Mouse (Mus musculus) forebrain, embryonic 16.5 days (tissue): ENCODE measurements at regions not wholly inside any gene's neighbourhood (a gene's known extent, or its start where the extent isn't known, plus 50 kb on each side); places are given as distances from the start of the nearest gene placed in this dataset.

Experiments
- ATAC-seq: fragments of 200-750 bp; cut with Nextera tagmentation; 2 replicates; pipeline ENCODE4 v1.8.0; 2017; ENCODE audit warnings: mild to moderate bottlenecking, moderate library complexity
- H3K27ac ChIP-seq: fragments of 300-500 bp; sonication (generic); 2 replicates; pipeline ENCODE4 v1.5.1; 2014; ENCODE audit warnings: low read length, control low read depth
- H3K27me3 ChIP-seq: fragments of 300-500 bp; sonication (generic); replicated peaks from 2 replicates; pipeline ENCODE4 v1.6.1; 2014; ENCODE audit warnings: low read length; ENCODE audit not compliant: control insufficient read depth, insufficient read depth
- H3K36me3 ChIP-seq: fragments of 300-500 bp; sonication (generic); 2 replicates; pipeline ENCODE4 v1.6.1; 2014; ENCODE audit not compliant: control insufficient read depth, insufficient read depth
- H3K4me1 ChIP-seq: fragments of 300-500 bp; sonication (generic); replicated peaks from 2 replicates; pipeline ENCODE4 v1.6.1; 2014; ENCODE audit warnings: low read length; ENCODE audit not compliant: control insufficient read depth, insufficient read depth
- H3K4me2 ChIP-seq: fragments of 300-500 bp; sonication (generic); 2 replicates; pipeline ENCODE4 v1.6.1; 2014; ENCODE audit warnings: mild to moderate bottlenecking, low read length, control low read depth
- H3K4me3 ChIP-seq: fragments of 300-500 bp; sonication (generic); replicated peaks from 2 replicates; pipeline ENCODE4 v1.5.1; 2014; ENCODE audit warnings: mild to moderate bottlenecking, low read length, control low read depth
- H3K9ac ChIP-seq: fragments of 300-500 bp; sonication (generic); replicated peaks from 2 replicates; pipeline ENCODE4 v1.6.1; 2014; ENCODE audit warnings: low read depth, low read length, control low read depth
- H3K9me3 ChIP-seq: fragments of 300-500 bp; sonication (generic); 2 replicates; pipeline ENCODE4 v1.6.1; 2016; ENCODE audit warnings: low read length; ENCODE audit not compliant: control insufficient read depth
- WGBS: fragments of 180-500 bp; shearing (Covaris S2); extraction: QIAGEN DNeasy Blood & Tissue Kit; methylation state at CpG from one replicate; pipeline ENCODE4 v1.1.7; 2014; 5-methylcytosine and 5-hydroxymethylcytosine counted together

DNA sequence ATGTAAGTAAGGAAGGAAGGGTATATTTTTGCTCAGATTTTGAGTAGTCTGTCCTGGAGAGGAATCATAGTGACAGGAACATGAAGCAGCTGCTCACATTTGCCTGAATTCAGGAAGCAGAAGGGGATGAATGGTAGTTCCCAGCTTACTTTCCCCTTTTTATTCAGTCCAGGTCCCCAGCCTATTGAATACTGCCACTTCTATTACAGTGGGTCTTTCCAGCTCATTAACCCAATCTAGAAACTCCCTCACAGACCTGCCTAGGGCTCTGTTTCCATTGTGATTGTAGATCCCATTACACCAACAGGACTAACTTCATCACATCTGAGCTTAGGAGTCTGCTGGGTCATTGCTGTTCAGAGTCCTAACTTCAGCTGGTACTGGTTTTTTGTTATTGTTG, 872.3 kb downstream of the Cntnap5b start:
- no peak overlapping the region for H3K9ac ChIP-seq
- no peaks in the 10 kb centered on the region for H3K36me3 ChIP-seq
- H3K27me3 ChIP-seq = no peaks in the 10 kb centered on the region
- H3K9me3 ChIP-seq = no peaks in the 10 kb centered on the region
- no peak overlapping the region for H3K4me3 ChIP-seq
- H3K27ac ChIP-seq = no peak overlapping the region
- H3K4me2 ChIP-seq = no peak overlapping the region
- no peaks in the 10 kb centered on the region for H3K4me1 ChIP-seq
- peak; percentile 61; the same call in 1 of the 2 replicates for ATAC-seq

DNA sequence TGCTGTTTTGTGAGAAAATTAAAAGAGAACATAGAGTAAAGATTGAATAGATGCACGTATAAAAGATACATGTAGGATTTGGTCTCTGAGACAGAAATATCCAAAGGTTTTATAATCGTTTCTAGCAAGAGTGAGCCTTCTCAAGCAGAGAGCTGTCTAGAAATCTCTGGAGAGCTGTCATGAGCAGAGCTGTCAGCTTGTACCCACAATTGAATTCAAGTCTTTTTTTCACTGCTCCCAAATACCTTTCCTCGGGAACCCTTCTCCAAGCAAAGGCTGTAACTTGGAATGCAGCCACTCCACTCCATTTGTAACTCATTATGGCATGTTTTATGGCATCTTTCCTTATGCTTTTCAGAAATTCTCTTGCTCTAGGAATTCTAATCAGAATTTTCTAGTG, 888.3 kb downstream of the Cntnap5b start:
- H3K4me3 ChIP-seq = no peak overlapping the region
- ATAC-seq = no peak
- H3K36me3 ChIP-seq = no peaks in the 10 kb centered on the region
- 72% methylated on average over 3 of the region's 3 CpGs for WGBS
- H3K27ac ChIP-seq = no peak overlapping the region
- H3K4me2 ChIP-seq = no peak overlapping the region
- H3K9me3 ChIP-seq = no peaks in the 10 kb centered on the region
- no peak overlapping the region for H3K9ac ChIP-seq
- H3K27me3 ChIP-seq = no peaks in the 10 kb centered on the region
- H3K4me1 ChIP-seq = no peaks in the 10 kb centered on the region

DNA sequence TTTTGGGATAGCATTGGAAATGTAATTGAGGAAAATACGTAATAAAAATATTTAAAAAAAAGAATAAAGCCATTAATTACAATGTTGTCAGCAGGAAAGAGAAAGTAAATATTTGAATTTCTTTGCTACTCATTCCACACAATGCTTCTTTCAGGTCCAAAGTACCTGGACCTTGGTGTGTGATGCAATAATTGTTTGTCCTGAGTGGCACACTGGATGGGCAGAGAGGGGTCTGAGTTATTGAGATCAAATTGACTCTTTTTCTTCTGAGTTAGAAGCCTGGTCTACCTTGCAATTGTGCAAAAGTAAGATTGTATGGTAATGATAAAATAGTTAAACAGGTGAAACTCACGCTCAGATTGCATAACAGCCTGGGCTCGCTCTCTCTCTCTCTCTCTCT, 934.3 kb downstream of the Cntnap5b start:
- 92% methylated on average over 3 of the region's 3 CpGs for WGBS
- no peak overlapping the region for H3K9ac ChIP-seq
- H3K4me3 ChIP-seq = no peak overlapping the region
- H3K9me3 ChIP-seq = no peaks in the 10 kb centered on the region
- ATAC-seq = no peak
- no peaks in the 10 kb centered on the region for H3K27me3 ChIP-seq
- no peaks in the 10 kb centered on the region for H3K4me1 ChIP-seq
- H3K36me3 ChIP-seq = no peaks in the 10 kb centered on the region
- H3K4me2 ChIP-seq = no peak overlapping the region
- H3K27ac ChIP-seq = no peak overlapping the region
